Mouse (Mus musculus): ENCODE measurements around the gene Mdc1. TPM values are rescaled to one million over a fixed set of nuclear protein-coding genes. Genes with fewer than 3 reads are reported as not detected.
A peak's percentile ranks its signal among the peaks of the same experiment; 100 is the strongest.

Gene Mdc1
- polyA plus RNA-seq, 1 experiment from 2014 or later: 2.7 TPM

DNA sequence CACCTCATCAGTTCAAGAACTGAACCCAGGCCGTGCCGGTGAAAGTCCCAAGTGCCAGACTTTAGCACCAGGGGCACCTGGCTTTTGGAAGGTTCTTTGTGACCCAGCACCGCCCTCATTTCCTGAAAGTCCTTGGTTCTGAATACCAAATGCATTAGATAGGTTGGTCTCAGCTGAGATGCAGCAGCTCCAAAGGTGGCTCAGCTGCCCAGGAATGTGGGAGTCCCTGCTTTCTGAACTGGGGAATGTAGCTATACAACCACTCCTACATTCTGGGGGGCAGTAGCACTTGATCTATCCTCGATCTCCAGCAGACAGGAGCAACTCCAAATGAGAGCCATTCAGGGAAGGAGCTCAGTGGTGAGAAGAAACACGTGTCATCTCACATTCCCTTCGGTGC is 28.6 kb upstream of the Mdc1 start:
- Histone ChIP-seq H3K4me1 (replicated peaks; ENCODE audit: control insufficient read depth, insufficient read depth, low read length) (peaks cover 9% of the 10 kb centered on the region), H3K9ac (ENCODE audit: low read depth, low read length) (no peak overlapping the region), H3K27me3 (replicated peaks; ENCODE audit: control insufficient read depth, insufficient read depth, low read length) (no peaks in the 10 kb centered on the region), H3K4me3 (ENCODE audit: low read depth, low read length) (no peak overlapping the region), H3K36me3 (ENCODE audit: control insufficient read depth, insufficient read depth) (no peaks in the 10 kb centered on the region), H3K27ac (ENCODE audit: low read depth, low read length) (peak overlapping the region; percentile 70; the same call in 1 of the 2 replicates), H3K9me3 (ENCODE audit: control insufficient read depth) (no peaks in the 10 kb centered on the region), H3K4me2 (replicated peaks; ENCODE audit: low read depth) (no peak overlapping the region)
- no peak for TF ChIP-seq CTCF (IDR thresholded peaks at IDR 0.05; ENCODE audit: low read depth)
- 68% methylated on average over 6 of the region's 6 CpGs for WGBS
- no peak for ATAC-seq

DNA sequence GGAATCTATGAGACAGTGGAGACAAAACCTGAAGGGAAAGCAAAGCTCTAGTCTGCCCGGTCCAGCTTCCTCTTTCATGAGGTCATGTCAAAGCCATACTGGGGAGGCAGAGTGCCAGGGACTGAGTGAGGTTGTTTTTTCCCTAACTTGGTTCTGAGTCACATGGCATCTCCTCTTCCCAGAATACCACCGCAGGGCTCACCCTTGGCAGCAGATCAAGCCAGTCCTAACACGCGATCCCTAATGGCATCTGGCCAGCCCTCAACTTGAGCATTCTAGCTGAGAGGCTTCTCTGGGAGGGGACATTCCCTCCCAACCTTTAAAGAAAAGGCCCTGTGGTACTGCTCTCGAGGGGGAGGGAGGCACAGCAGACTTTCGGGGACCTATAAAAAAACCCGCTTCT is 28.1 kb upstream of the Mdc1 start:
- WGBS: 43% methylated on average over 7 of the region's 7 CpGs
- Histone ChIP-seq H3K9ac (ENCODE audit: low read depth, low read length) (no peak overlapping the region), H3K27ac (ENCODE audit: low read depth, low read length) (0 out of 2 replicates have a peak overlapping the region, but pooled peaks have one; percentile 41), H3K27me3 (replicated peaks; ENCODE audit: control insufficient read depth, insufficient read depth, low read length) (no peaks in the 10 kb centered on the region), H3K36me3 (ENCODE audit: control insufficient read depth, insufficient read depth) (no peaks in the 10 kb centered on the region), H3K9me3 (ENCODE audit: control insufficient read depth) (no peaks in the 10 kb centered on the region), H3K4me3 (ENCODE audit: low read depth, low read length) (no peak overlapping the region), H3K4me1 (replicated peaks; ENCODE audit: control insufficient read depth, insufficient read depth, low read length) (peaks cover 9% of the 10 kb centered on the region), H3K4me2 (replicated peaks; ENCODE audit: low read depth) (0 out of 2 replicates have a peak overlapping the region, but pooled peaks have one; percentile 13)
- ATAC-seq: peak; percentile 48
- TF ChIP-seq CTCF (IDR thresholded peaks at IDR 0.05; ENCODE audit: low read depth): no peak

DNA sequence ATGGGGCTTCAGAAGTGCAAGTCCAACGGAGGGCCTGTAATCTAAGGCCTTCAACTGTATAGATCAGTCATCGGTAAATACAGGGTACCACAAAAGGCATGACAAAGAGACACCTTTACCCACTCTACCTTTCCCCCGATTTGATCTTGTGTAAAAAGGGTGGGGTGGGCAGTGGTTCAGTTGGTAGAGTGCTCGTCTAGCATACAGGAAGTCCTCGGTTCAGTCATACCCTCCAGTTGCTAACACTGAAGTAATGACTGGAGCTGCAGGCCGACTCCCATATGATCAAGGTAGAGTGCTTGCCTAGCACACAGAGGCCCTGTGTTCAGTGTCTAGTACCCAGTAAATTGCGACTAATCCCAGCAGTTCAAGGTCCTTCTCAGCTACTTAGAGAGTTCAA is 27.7 kb upstream of the Mdc1 start:
- Histone ChIP-seq H3K9ac (ENCODE audit: low read depth, low read length) (no peak overlapping the region), H3K4me1 (replicated peaks; ENCODE audit: control insufficient read depth, insufficient read depth, low read length) (peaks cover 9% of the 10 kb centered on the region), H3K27ac (ENCODE audit: low read depth, low read length) (peak overlapping the region; percentile 41; the same call in 1 of the 2 replicates), H3K27me3 (replicated peaks; ENCODE audit: control insufficient read depth, insufficient read depth, low read length) (no peaks in the 10 kb centered on the region), H3K4me3 (ENCODE audit: low read depth, low read length) (no peak overlapping the region), H3K4me2 (replicated peaks; ENCODE audit: low read depth) (no peak overlapping the region), H3K9me3 (ENCODE audit: control insufficient read depth) (no peaks in the 10 kb centered on the region), H3K36me3 (ENCODE audit: control insufficient read depth, insufficient read depth) (no peaks in the 10 kb centered on the region)
- WGBS: 48% methylated on average over 7 of the region's 7 CpGs
- ATAC-seq: no peak
- TF ChIP-seq CTCF (IDR thresholded peaks at IDR 0.05; ENCODE audit: low read depth): no peak

DNA sequence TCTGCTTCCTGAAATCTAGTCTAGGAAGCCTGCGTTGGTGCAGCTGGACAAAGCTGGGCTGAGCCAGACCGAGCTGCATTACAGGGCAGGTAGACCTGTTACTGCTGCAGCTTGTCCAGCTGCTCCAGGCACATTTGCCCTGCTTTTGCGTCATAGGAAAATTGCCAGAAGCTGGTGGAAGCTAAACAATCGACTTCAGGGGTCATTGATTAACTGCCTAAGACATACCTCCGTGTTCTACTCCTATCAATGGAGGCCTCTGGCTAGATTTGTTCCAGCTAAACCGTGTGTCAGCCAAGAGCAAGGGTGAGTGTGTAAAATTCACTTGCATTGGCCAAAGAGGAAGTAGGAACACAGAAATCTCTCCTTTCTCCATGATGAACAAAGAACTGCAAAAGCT is 26.6 kb upstream of the Mdc1 start:
- peaks cover 9% of the 10 kb centered on the region for H3K4me1 ChIP-seq (replicated peaks; ENCODE audit: control insufficient read depth, insufficient read depth, low read length)
- no peak overlapping the region for H3K4me3 ChIP-seq (ENCODE audit: low read depth, low read length)
- ATAC-seq: peak; percentile 55
- H3K9ac ChIP-seq (ENCODE audit: low read depth, low read length): no peak overlapping the region
- H3K36me3 ChIP-seq (ENCODE audit: control insufficient read depth, insufficient read depth): no peaks in the 10 kb centered on the region
- WGBS: 15% methylated on average over 6 of the region's 6 CpGs
- no peak overlapping the region for H3K4me2 ChIP-seq (replicated peaks; ENCODE audit: low read depth)
- TF ChIP-seq CTCF (IDR thresholded peaks at IDR 0.05; ENCODE audit: low read depth): no peak
- H3K9me3 ChIP-seq (ENCODE audit: control insufficient read depth): no peaks in the 10 kb centered on the region
- H3K27ac ChIP-seq (ENCODE audit: low read depth, low read length): peak overlapping the region; percentile 57
- no peaks in the 10 kb centered on the region for H3K27me3 ChIP-seq (replicated peaks; ENCODE audit: control insufficient read depth, insufficient read depth, low read length)

DNA sequence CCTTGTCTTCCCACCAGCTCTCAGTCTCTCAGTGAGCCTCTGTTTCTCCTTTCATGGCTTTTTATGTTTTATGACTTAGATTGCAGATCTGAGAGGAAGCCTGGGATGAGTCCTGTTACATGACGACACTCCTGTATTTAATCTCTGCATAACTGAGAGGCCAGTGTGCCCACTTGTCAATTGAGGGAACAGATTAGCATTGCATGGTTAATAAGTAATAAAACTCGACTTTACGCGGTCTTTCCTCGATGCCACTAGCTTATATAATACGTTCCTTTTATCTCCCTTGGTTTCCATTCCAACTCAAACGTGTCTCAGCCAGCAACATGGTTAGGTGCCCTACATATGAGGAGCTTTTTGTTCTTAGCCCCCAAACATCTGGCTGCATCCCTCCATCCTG is 25.5 kb upstream of the Mdc1 start:
- Histone ChIP-seq H3K36me3 (ENCODE audit: control insufficient read depth, insufficient read depth) (no peaks in the 10 kb centered on the region), H3K4me2 (replicated peaks; ENCODE audit: low read depth) (peak overlapping the region; percentile 18; the same call in 1 of the 2 replicates), H3K9me3 (ENCODE audit: control insufficient read depth) (no peaks in the 10 kb centered on the region), H3K27me3 (replicated peaks; ENCODE audit: control insufficient read depth, insufficient read depth, low read length) (no peaks in the 10 kb centered on the region), H3K4me3 (ENCODE audit: low read depth, low read length) (no peak overlapping the region), H3K27ac (ENCODE audit: low read depth, low read length) (no peak overlapping the region; the same call in 1 of the 2 replicates), H3K4me1 (replicated peaks; ENCODE audit: control insufficient read depth, insufficient read depth, low read length) (peaks cover 9% of the 10 kb centered on the region), H3K9ac (ENCODE audit: low read depth, low read length) (no peak overlapping the region)
- ATAC-seq: 0 out of 2 replicates have a peak, but pooled peaks have one; percentile 23
- 30% methylated on average over 7 of the region's 7 CpGs for WGBS
- no peak for TF ChIP-seq CTCF (IDR thresholded peaks at IDR 0.05; ENCODE audit: low read depth)

DNA sequence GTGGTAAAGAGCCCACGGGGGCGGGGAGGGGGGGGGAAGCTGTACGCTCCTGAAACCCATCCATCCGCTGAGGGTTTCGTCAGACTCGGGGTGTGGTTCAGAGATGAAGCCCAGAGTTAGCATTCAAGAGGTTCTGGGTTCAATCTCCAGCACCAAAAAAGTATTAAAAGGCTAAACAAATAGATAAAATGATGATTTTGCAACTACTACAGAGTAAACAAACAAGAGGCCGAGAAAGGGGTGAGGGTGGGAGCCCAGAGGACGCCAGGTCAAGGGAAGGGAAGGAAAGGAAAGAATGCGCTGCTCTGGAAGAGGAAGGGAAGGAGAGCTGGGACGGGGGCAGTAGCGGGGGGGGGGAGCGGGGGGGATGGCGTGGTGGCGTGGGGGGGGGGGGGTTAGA is 24.6 kb upstream of the Mdc1 start:
- no peak overlapping the region for H3K4me3 ChIP-seq (ENCODE audit: low read depth, low read length)
- 59% methylated on average over 10 of the region's 14 CpGs for WGBS
- TF ChIP-seq CTCF (IDR thresholded peaks at IDR 0.05; ENCODE audit: low read depth): no peak
- ATAC-seq: no peak
- H3K27me3 ChIP-seq (replicated peaks; ENCODE audit: control insufficient read depth, insufficient read depth, low read length): no peaks in the 10 kb centered on the region
- no peak overlapping the region; the same call in 1 of the 2 replicates for H3K27ac ChIP-seq (ENCODE audit: low read depth, low read length)
- no peak overlapping the region for H3K4me2 ChIP-seq (replicated peaks; ENCODE audit: low read depth)
- no peaks in the 10 kb centered on the region for H3K36me3 ChIP-seq (ENCODE audit: control insufficient read depth, insufficient read depth)
- H3K9me3 ChIP-seq (ENCODE audit: control insufficient read depth): no peaks in the 10 kb centered on the region
- H3K4me1 ChIP-seq (replicated peaks; ENCODE audit: control insufficient read depth, insufficient read depth, low read length): peaks cover 9% of the 10 kb centered on the region
- H3K9ac ChIP-seq (ENCODE audit: low read depth, low read length): no peak overlapping the region

DNA sequence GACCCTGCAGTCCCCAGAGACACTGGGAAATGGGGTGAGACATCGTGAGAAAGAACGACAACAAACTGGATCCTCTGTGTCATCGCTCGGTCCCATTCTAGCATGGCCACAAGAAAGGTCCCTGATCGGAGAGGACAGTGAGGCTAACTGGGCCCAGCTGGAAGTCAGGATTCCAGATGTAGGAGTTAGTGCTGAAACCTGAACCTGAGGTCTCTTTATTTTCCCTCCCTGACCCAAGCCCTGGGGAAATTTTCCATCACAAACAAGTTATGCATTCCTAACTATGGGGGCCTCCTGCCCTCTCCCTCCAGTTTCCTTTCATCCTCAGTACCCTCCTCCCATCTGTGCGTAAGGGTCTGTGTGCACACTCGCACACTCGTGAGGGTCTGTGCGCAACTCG is 24.1 kb upstream of the Mdc1 start:
- 77% methylated on average over 10 of the region's 10 CpGs for WGBS
- no peak overlapping the region for H3K27ac ChIP-seq (ENCODE audit: low read depth, low read length)
- H3K27me3 ChIP-seq (replicated peaks; ENCODE audit: control insufficient read depth, insufficient read depth, low read length): no peaks in the 10 kb centered on the region
- peaks cover 9% of the 10 kb centered on the region for H3K4me1 ChIP-seq (replicated peaks; ENCODE audit: control insufficient read depth, insufficient read depth, low read length)
- H3K4me3 ChIP-seq (ENCODE audit: low read depth, low read length): no peak overlapping the region
- no peak overlapping the region for H3K9ac ChIP-seq (ENCODE audit: low read depth, low read length)
- H3K9me3 ChIP-seq (ENCODE audit: control insufficient read depth): no peaks in the 10 kb centered on the region
- no peak for ATAC-seq
- H3K36me3 ChIP-seq (ENCODE audit: control insufficient read depth, insufficient read depth): no peaks in the 10 kb centered on the region
- no peak for TF ChIP-seq CTCF (IDR thresholded peaks at IDR 0.05; ENCODE audit: low read depth)
- H3K4me2 ChIP-seq (replicated peaks; ENCODE audit: low read depth): no peak overlapping the region

All from intestine, postnatal 0 days (tissue).